Mouse (Mus musculus) kidney, postnatal 36 days (tissue): ENCODE results near the gene S100a16.

Experiments
- DNase-seq, 2 experiments: peaks; one replicate each; pipeline ENCODE4 v3.0.0; 2021 to 2022; ENCODE audit warnings: mixed read lengths in 2 of 2

S100a16 gene

GRCm38 (mm10) chr3:90537141-90537904 is at the start of gene S100a16:
TSS of gene S100a16 (plus strand) at chr3:90537254.
- DNase-seq: peak; percentile 87 to 91

GRCm38 (mm10) chr3:90488576-90488975 is 48.5 kb upstream of the S100a16 start:
- no peak for DNase-seq

GRCm38 (mm10) chr3:90490696-90491256 is 46.3 kb upstream of the S100a16 start, which contains the start of gene Snapin:
TSS of gene Snapin (minus strand) at chr3:90491033.
- DNase-seq: peak; percentile 97 to 98

GRCm38 (mm10) chr3:90491350-90491749 is 45.7 kb upstream of the S100a16 start:
- DNase-seq: peak; percentile 52 to 61

GRCm38 (mm10) chr3:90493831-90494540 is 43.1 kb upstream of the S100a16 start:
- no peak for DNase-seq

GRCm38 (mm10) chr3:90495850-90496525 is 41.1 kb upstream of the S100a16 start:
- DNase-seq: no peak

- no peak for DNase-seq
Measured at GRCm38 (mm10) chr3:90497597-90497996, 39.5 kb upstream of the S100a16 start.

- no peak for DNase-seq
Measured at GRCm38 (mm10) chr3:90503444-90503843, 33.6 kb upstream of the S100a16 start.

- no peak for DNase-seq
Measured at GRCm38 (mm10) chr3:90505216-90505615, 31.8 kb upstream of the S100a16 start.

- DNase-seq: no peak
Measured at GRCm38 (mm10) chr3:90506362-90506761, 30.7 kb upstream of the S100a16 start.

- DNase-seq: no peak
Measured at GRCm38 (mm10) chr3:90508287-90508949, 28.6 kb upstream of the S100a16 start.

GRCm38 (mm10) chr3:90508950-90509746 is 27.9 kb upstream of the S100a16 start, which contains the start of gene Chtop:
TSS of gene Chtop (minus strand) at chr3:90509498.
- DNase-seq: peak; percentile 100

GRCm38 (mm10) chr3:90509747-90510123 is 27.3 kb upstream of the S100a16 start:
- no peak for DNase-seq

GRCm38 (mm10) chr3:90512276-90512675 is 24.8 kb upstream of the S100a16 start:
- no peak for DNase-seq

- DNase-seq: no peak
Measured at GRCm38 (mm10) chr3:90512948-90513642, 24.0 kb upstream of the S100a16 start.

GRCm38 (mm10) chr3:90513796-90514590 is 23.1 kb upstream of the S100a16 start, which contains the start of the genes S100a1 and S100a13:
TSS of gene S100a1 (minus strand) at chr3:90514392.
TSS of gene S100a13 (plus strand) at chr3:90514435.
- peak; percentile 88 to 93 for DNase-seq

- peak; percentile 81 to 85 for DNase-seq
Measured at GRCm38 (mm10) chr3:90514691-90515090, 22.4 kb upstream of the S100a16 start.

- peak; percentile 76 to 79 for DNase-seq
Measured at GRCm38 (mm10) chr3:90515242-90515641, 21.8 kb upstream of the S100a16 start.

- no peak for DNase-seq
Measured at GRCm38 (mm10) chr3:90515789-90516188, 21.3 kb upstream of the S100a16 start.

- no peak for DNase-seq
Measured at GRCm38 (mm10) chr3:90517711-90518110, 19.3 kb upstream of the S100a16 start.
